Comparison of ENCODE assay signal across 8 mouse cellular contexts in genomic region chr12:18515077-18515476, GRCm38 (mm10). TPM values are rescaled to one million over a fixed set of nuclear protein-coding genes. Genes with fewer than 3 reads are reported as not detected.
A peak's percentile ranks its signal among the peaks of the same experiment; 100 is the strongest.
DNase-seq lines count a peak whose midpoint lies in the region; ATAC-seq lines count a peak whose summit lies in the region.
"Not testable (repeated sequence)": the region's sequence is repeated elsewhere in the genome, so short reads cannot be mapped to it uniquely, and the experiment has no call there.

No protein-coding gene starts in this region.

- not testable (repeated sequence) for H3K36me3 ChIP-seq in embryonic facial prominence, embryonic 14.5 days (ENCODE audit: control insufficient read depth, insufficient read depth, low read length); heart, embryonic 12.5 days; hindbrain, embryonic 16.5 days (ENCODE audit: control insufficient read depth, insufficient read depth, low read length); limb, embryonic 10.5 days; lung, embryonic 15.5 days; neural tube, embryonic 11.5 days (ENCODE audit: control insufficient read depth, insufficient read depth, low read length)

- not testable (repeated sequence) for ATAC-seq in embryonic facial prominence, embryonic 14.5 days (ENCODE audit: low read depth); heart, embryonic 12.5 days (ENCODE audit: insufficient number of reproducible peaks, low FRiP score); hindbrain, embryonic 16.5 days; lung, embryonic 15.5 days (ENCODE audit: borderline replicate concordance, extremely low read depth, low FRiP score, low TSS enrichment); neural tube, embryonic 11.5 days (ENCODE audit: insufficient read depth, low FRiP score, low TSS enrichment)

- H3K4me2 ChIP-seq in embryonic facial prominence, embryonic 14.5 days (ENCODE audit: low read depth, low read length) = peak overlapping the region; percentile 47
- H3K4me2 ChIP-seq in heart, embryonic 12.5 days = peak overlapping the region; percentile 64
- H3K4me2 ChIP-seq in hindbrain, embryonic 16.5 days (ENCODE audit: low read length) = peak overlapping the region; percentile 31
- H3K4me2 ChIP-seq in lung, embryonic 15.5 days = peak overlapping the region; percentile 54
- peak overlapping the region; percentile 7; the same call in 1 of the 2 replicates for H3K4me2 ChIP-seq in neural tube, embryonic 11.5 days (ENCODE audit: low read depth)

- not testable (repeated sequence) for H3K4me1 ChIP-seq in embryonic facial prominence, embryonic 14.5 days (ENCODE audit: control insufficient read depth, insufficient read depth, low read length); heart, embryonic 12.5 days (replicated peaks); hindbrain, embryonic 16.5 days (ENCODE audit: control insufficient read depth, insufficient read depth, low read depth, low read length); limb, embryonic 10.5 days; lung, embryonic 15.5 days; neural tube, embryonic 11.5 days (ENCODE audit: control insufficient read depth, insufficient read depth, low read length)

- H3K9ac ChIP-seq in embryonic facial prominence, embryonic 14.5 days (ENCODE audit: low read depth, low read length); heart, embryonic 12.5 days; hindbrain, embryonic 16.5 days (ENCODE audit: low read depth, low read length); lung, embryonic 15.5 days; neural tube, embryonic 11.5 days (ENCODE audit: low read length): not testable (repeated sequence)

- peak; percentile 6 to 55 for DNase-seq in adrenal gland, adult (ENCODE audit: inconsistent age in 2 of 2, low spot score in 1 of 2)
- DNase-seq in embryonic facial prominence, embryonic 14.5 days (ENCODE audit: low spot score) = not testable (repeated sequence)
- DNase-seq in limb, embryonic 10.5 days (ENCODE audit: low spot score) = peak; percentile 38
- peak; percentile 22 for DNase-seq in neural tube, embryonic 11.5 days (ENCODE audit: low spot score)
- DNase-seq in testis, postnatal 10 days (ENCODE audit: low spot score) = peak; percentile 32

- H3K9me3 ChIP-seq in embryonic facial prominence, embryonic 14.5 days (ENCODE audit: control insufficient read depth, low read length); hindbrain, embryonic 16.5 days (ENCODE audit: control insufficient read depth, low read length); limb, embryonic 10.5 days (replicated peaks); lung, embryonic 15.5 days; neural tube, embryonic 11.5 days (ENCODE audit: control insufficient read depth, low read length): not testable (repeated sequence)
- H3K9me3 ChIP-seq in heart, embryonic 12.5 days (replicated peaks) = peaks cover 22% of the 10 kb centered on the region

- peak overlapping the region; percentile 46 for H3K4me3 ChIP-seq in embryonic facial prominence, embryonic 14.5 days (ENCODE audit: low read depth, low read length)
- peak overlapping the region; percentile 55 for H3K4me3 ChIP-seq in heart, embryonic 12.5 days
- peak overlapping the region; percentile 42 for H3K4me3 ChIP-seq in hindbrain, embryonic 16.5 days (ENCODE audit: low read length)
- H3K4me3 ChIP-seq in limb, embryonic 10.5 days = peak overlapping the region; percentile 57
- peak overlapping the region; percentile 49 for H3K4me3 ChIP-seq in lung, embryonic 15.5 days
- peak overlapping the region; percentile 41 for H3K4me3 ChIP-seq in neural tube, embryonic 11.5 days (ENCODE audit: low read depth, low read length)

- H3K27ac ChIP-seq in embryonic facial prominence, embryonic 14.5 days (replicated peaks; ENCODE audit: low read depth, low read length); heart, embryonic 12.5 days (ENCODE audit: poor library complexity, severe bottlenecking); hindbrain, embryonic 16.5 days (ENCODE audit: low read depth, low read length); limb, embryonic 10.5 days; lung, embryonic 15.5 days; neural tube, embryonic 11.5 days (ENCODE audit: low read depth, low read length): not testable (repeated sequence)

- not testable (repeated sequence) for H3K27me3 ChIP-seq in embryonic facial prominence, embryonic 14.5 days (replicated peaks; ENCODE audit: control insufficient read depth, insufficient read depth, low read length); heart, embryonic 12.5 days (replicated peaks); hindbrain, embryonic 16.5 days (replicated peaks; ENCODE audit: control insufficient read depth, insufficient read depth, low read length); limb, embryonic 10.5 days (ENCODE audit: low read depth, poor library complexity, severe bottlenecking); lung, embryonic 15.5 days; neural tube, embryonic 11.5 days (ENCODE audit: control insufficient read depth, insufficient read depth, low read length)

- WGBS in embryonic facial prominence, embryonic 14.5 days = 21% methylated on average over 16 of the region's 17 CpGs
- 9% methylated on average over 17 of the region's 17 CpGs for WGBS in heart, embryonic 12.5 days
- 22% methylated on average over 17 of the region's 17 CpGs for WGBS in hindbrain, embryonic 16.5 days
- WGBS in limb, embryonic 10.5 days = 19% methylated on average over 17 of the region's 17 CpGs
- WGBS in lung, embryonic 15.5 days = 8% methylated on average over 17 of the region's 17 CpGs
- 22% methylated on average over 17 of the region's 17 CpGs for WGBS in neural tube, embryonic 11.5 days

RNA-seq across cellular contexts. Expression of gene 5730507C01Rik, which starts 0.8 kb away (rescaled TPM):
- 1.4 and 2.2 TPM in 2 replicates for polyA plus RNA-seq in embryonic facial prominence, embryonic 14.5 days (2014; fragmentation: Nextera tagmentation; extraction: Ambion mirVana)
- polyA plus RNA-seq in heart, embryonic 12.5 days (2016; fragmentation: Nextera tagmentation; extraction: Ambion mirVana) = 1.0 and 1.8 TPM in 2 replicates
- polyA plus RNA-seq in hindbrain, embryonic 16.5 days (2015; fragmentation: Nextera tagmentation; extraction: Ambion mirVana) = 2.7 and 2.9 TPM in 2 replicates
- 5.3 and 6.0 TPM in 2 replicates for polyA plus RNA-seq in limb, embryonic 10.5 days (2016; fragmentation: Nextera tagmentation; extraction: Ambion mirVana)
- polyA plus RNA-seq in lung, embryonic 15.5 days (2015; fragmentation: Nextera tagmentation; extraction: Ambion mirVana) = 2.5 and 2.9 TPM in 2 replicates
- 3.8 and 4.1 TPM in 2 replicates for polyA plus RNA-seq in neural tube, embryonic 11.5 days (2014; fragmentation: Nextera tagmentation; extraction: Ambion mirVana)

Comparison
In these comparisons a context has a peak if more than half of its experiments do, and no peak if none do; other contexts are left out.
1. H3K4me2 ChIP-seq: peak in every context shown above with its lines; median percentile 64 in heart, embryonic 12.5 days; 54 in lung, embryonic 15.5 days; 47 in embryonic facial prominence, embryonic 14.5 days; 31 in hindbrain, embryonic 16.5 days; 7 in neural tube, embryonic 11.5 days.